Mouse (Mus musculus): ENCODE measurements around the gene Cnga3.

Cnga3 gene

DNA sequence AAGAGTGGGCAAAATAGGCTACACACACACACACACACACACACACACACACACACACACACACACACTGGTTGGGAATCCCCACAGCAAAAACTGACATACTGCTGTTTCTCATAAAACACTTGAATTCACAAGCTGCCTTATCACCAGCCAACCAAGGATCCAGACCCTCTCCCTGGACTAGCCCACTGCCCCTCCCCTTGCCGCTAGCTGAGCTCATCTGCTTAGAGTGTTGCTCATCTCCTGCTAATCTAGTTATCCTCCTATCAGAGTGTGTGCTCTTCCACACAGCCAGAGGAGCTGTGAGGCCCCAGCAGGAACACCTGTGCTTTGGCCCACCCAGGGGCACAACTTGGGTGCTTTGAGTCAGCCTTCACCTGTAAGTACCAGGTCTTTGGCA lies at the start of gene Cnga3:
TSS of gene Cnga3 (plus strand) at position 291 of the 400 bp plus-strand sequence.
- DNase-seq (ENCODE audit: low spot score in 2 of 2) = no peak

DNA sequence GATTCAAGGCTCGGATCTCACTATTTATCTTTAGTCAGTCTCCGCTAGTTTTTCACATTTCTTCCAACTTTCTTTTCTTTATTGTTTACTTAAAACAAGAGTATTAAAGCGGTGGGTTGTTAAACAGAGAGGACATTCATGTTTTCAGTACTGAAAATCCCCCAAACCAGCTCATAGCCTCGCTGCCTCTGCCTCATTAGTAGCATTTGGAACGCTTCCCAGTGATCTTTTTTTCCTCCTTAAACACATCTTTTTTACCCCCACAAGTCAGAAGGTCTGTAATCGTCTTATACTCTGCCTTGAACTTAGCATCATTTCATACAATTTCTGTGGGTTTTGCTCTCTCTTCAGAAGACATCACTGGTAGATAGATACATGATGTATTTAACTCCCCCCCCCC lies 48.2 kb upstream of the Cnga3 start:
- DNase-seq (ENCODE audit: low spot score in 2 of 2) = no peak

DNA sequence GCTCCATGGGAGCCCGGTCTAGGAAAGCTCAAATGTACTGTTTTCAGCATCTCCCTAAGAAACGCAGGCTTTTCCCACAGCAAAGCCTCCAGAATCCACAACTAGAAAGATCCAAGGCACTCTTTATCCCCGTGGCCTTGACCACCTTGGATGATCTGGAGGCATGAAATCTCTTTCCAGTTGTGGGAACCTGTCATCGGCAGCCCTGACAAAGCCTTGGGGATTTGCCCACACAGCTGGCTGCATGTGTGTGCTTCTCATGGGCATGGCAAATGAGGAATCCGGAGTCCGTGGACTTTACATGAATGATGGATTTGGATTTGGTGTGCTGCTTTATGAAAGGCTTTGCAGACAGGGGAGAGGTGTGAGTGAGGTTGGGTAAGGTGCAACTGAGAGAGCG lies 46.3 kb upstream of the Cnga3 start:
- DNase-seq (ENCODE audit: low spot score in 2 of 2) = no peak

DNA sequence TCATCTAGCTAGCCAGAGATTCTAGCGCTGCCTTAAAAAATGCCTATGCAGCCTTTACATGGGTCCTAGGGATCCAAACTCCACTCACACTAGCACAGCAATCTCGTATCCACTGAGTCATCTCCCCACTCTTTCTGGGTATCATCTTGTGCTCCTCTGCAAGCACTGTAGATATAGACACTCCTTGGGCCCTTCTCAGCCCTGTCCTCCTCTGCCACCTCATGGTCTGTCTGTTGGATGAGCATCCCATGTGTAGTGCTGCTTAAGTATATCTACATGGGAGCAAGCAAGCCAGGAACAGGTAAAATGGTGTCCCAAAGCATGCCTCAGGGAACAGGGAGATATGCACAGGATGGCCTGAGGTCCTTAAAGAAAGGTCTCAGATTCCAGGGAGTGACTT lies 36.4 kb upstream of the Cnga3 start:
- DNase-seq (ENCODE audit: low spot score in 2 of 2) = no peak

DNA sequence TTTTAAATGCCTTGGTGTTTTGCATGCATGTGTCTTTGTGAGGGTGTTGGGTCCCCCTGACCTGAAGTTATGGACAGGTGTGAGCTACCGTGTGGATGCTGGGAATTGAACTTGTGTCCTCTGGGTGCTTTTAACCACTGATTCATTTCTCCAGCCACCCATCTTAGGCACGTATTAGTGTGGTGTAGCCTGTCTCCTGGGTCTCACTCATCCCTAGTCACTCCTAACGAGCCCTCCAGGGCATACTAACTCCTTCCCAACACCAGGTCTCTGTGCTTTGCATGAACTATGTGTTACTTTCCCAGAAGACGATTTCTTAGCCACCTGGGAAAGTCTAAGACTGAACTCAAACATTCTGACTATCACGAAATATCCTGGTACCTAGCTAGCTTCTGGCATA lies 34.4 kb upstream of the Cnga3 start:
- DNase-seq (ENCODE audit: low spot score in 2 of 2) = no peak

DNA sequence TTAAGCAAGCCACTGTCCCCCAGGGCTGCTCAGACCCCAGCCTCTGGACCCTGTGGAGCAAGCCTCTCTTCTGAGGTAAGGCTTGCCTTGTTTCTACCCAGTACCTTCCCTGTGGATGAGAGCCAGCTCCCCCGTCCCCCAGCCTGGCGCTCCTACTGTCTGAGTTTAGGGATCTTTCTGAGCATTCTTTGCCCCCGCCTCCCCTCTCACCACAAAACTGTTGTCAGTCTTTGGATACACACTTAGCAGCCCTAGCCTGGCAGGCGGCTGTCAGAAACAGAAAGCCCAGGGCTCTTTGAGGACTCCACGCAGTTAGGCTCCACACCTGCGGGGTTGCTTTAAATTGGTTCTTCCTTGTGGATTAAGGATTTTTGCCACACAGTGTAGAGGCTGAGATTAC lies 27.2 kb upstream of the Cnga3 start:
- DNase-seq (ENCODE audit: low spot score in 2 of 2) = peak in 1 of 2 experiments; percentile 56

DNA sequence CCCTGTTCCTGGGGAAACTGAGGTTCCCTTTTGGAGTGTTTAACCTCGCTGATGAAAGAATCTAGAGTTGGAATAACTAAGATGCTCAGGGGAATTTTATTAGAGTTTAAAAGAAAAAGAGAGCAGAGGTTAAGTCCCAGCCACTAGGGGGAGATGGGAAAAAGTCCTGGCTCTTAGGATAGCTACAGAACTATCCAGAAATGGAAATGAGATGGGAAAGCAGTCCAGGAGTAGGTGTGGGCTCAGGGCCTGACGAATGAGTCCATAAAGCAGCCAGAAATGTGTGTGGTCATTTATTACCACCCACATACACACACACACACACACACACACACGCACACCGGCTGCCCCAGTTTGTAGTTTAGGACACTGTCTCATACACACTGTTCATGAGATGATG lies 19.6 kb upstream of the Cnga3 start:
- DNase-seq (ENCODE audit: low spot score in 2 of 2) = no peak

DNA sequence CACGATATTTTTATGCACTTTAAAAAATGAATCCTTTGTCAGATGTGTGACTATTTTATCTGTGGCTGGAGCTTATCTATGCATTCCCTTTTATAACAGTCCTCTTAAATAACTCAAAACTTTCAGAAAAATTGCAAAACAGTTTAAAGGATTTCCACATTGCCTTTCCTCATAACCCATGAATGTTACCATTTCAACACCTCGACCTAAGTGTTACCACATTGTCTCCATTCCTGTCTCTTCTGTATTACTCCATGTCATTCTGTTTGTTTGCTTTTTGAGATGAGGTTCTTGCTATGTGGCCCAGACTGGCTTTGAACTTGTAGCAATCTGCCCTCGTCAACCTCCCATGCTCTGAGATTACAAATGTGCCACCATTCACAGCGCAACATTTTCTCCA lies 12.8 kb upstream of the Cnga3 start:
- no peak for DNase-seq (ENCODE audit: low spot score in 2 of 2)

DNA sequence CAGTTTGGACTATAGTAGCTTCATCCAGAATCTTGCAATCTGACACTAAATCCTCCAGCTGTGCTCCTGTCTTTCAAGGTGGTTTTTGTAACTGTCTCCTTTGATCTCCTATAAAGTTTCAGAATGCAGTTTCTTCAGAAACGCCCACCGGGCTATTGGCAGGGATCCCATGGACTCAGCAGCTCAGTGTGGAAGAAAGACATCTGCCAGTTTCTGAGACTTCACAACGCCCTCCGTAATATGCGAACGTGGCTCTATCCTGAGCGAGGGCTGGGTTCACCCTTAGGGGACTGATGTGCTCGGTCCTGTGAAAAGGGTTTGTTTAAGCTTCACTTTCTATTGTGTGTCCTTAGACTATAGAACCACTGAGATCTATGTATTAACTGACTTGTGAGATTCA lies 6.5 kb upstream of the Cnga3 start:
- DNase-seq (ENCODE audit: low spot score in 2 of 2) = no peak

DNA sequence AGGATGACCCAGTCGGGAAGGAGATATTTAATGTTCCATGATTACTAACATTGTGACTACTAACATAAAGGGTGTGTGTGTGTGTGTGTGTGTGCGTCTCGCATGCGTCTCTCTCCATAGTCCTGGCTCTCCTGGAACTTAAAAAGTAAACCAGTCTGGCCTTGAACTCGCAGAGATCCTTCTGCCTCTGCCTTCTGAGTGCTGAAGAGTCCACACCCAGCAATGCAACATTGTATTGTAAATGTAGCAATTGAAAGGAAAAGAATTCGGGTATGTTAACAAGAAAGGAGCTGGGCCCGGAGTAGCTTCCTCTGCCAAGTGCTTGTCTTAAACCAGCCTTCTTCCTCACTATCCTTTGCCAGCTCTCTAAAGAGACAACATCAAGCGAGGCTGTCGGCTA lies 1.9 kb upstream of the Cnga3 start:
- DNase-seq (ENCODE audit: low spot score in 2 of 2) = no peak

DNA sequence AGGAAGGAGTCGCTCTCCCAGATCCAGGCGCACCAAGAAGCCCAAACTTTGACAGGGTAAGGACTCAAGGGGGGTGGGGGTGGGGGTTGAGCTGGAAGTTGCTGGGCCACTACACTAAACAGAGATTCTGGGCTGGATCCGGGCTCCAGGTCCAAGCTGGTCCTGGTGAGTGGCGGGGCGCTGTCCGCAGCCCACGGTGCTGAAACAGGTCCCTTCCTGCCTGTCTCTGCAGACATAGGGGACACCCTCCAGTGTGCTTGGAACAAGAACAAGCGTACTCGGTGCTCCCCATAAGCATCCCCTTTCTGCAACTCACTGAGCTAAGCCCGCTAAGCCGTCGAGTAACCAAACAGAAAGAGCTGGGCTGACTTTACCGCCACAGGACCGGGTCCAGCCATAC lies 4.2 kb downstream of the Cnga3 start:
- DNase-seq (ENCODE audit: low spot score in 2 of 2) = peak; percentile 23 to 73

DNA sequence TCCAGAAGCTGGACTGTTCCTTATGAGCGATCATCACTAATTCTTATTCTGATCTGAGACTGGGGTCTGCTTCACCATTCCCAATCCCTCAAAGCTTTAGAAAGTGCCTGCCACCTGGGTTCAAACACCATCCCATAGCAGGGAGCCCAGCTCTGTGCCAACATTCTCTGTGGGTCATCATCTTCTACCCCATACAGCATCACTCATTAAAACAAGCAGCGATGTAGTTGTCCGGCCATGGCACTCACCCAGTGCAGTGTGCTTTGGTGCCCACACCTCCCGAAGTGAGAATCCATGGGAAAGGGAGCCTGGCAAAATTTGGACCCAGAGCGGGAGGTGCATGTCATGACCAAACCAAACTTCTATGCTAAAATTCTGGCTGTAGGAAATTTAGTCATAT lies 5.4 kb downstream of the Cnga3 start:
- DNase-seq (ENCODE audit: low spot score in 2 of 2) = no peak

DNA sequence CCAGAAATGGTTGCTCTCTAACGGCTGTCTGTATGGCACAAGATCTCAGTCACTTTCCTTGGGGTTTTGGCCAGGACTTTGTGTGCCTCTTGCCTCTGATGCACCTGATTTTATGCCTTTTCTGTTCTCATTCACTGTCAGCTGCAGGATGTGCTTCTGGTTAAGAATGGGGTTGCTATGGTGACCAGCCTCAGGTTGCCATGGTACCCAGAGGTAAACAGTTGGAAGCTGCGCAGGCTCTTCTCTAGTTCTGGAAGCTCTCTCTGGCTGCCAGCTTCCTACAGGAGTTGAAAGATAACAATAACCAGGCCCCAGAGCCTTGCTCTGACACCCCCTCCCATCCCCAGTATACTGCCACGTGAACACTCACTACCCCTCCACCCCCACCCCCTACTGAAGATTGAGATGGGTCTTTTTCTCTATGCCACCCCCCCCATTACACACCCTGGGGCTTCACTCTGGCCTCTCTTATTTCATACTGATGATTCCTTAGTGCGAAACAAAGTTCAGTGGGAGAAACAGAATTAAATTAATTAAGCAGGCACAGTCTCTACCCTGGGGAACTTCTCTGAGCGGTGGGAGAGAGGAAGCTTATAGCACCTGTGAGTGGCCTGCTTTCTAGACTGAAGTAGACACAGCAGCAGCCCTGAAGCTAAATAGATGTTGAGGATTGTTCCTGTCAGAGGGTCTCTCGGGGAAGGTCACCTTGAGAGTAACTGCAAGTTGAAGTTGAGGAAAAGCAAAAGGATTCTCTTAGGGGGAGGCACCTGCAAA lies 6.1 kb downstream of the Cnga3 start:
- DNase-seq (ENCODE audit: low spot score in 2 of 2) = no peak

DNA sequence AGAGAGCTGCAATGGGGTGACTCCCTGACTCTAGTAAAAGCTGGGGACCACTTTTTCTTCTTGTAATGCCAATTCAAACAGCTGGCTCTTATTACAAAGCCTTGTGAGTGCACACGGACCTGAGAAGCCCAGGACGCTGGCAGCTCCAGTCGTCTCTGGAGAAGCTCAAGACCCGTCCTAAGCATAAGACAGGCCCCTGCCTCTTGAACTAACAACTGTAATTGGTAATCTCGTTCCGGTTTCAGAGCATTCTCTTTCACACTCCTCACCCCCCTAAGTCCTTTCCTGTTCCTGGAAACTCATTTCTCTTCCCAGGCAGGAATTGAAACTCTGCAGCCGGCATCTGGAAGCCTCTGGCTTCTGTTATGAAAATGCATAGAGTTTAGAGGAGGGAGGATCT lies 7.8 kb downstream of the Cnga3 start:
- DNase-seq (ENCODE audit: low spot score in 2 of 2) = no peak

DNA sequence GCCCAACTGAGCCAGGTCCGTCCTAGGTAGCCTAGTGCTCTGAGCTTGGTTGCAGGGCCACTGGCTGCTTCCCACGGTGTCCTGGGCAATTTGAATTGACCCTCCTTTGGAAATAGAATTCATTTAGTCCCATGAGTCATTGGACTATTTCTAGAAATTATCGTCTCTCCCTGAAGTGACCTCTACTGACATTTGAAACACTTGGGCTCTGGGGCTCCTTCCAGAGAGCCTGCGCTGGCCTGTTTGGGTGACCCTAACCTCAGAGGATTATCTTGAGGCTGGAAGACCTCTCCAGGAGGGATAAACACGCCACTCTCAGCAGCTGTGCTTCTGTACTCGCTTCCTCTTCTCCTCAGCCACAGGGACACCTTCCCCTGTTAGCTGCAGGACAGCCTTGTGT lies 16.2 kb downstream of the Cnga3 start:
- no peak for DNase-seq (ENCODE audit: low spot score in 2 of 2)

DNA sequence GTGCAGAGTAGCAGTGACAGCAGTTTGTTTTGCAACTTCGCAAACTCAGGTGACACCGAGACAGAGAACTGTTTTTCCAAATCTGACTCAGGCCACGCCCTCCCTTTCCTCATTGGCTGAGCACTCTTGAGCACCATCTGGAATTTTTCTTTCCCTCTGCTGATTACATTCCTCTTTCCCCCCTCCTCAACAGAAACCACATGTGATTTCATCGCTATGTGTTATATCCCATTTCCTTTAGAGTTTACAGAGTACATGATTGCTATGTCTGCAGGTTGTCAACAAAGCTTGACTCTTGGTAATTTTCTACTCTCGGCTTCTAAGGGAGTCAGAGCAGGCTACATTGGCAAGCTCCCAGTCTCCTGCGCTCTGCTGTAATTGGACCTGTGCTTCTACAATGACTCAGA lies 17.1 kb downstream of the Cnga3 start:
- DNase-seq (ENCODE audit: low spot score in 2 of 2) = no peak

DNA sequence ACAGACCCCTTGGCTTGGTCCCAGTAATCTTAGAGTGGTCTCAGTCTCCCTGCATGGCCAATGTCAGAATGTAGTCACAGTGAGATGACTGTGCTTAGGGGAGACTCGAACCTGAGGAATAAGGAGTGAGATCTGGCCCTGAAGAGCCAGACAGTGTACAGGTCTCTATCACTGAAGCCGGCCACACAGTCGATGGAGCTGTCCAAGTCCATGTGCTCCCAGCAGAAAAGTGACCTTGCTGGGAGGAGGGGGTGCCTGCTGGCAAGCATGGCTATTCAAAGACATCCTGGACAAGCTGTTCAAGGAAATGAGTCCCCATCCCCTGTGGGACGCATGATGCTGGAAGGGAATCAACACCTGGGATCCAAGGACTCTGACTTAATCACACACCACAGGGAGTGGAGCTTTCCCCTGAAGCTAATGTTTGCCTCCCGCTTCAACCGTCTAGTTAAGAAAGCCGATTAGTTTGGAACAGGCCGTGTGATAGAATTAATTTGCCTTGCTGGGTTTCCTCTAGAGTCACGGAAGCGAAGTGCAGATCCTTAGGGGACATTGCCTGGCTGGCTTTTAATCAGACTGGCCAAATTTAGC lies 24.9 kb downstream of the Cnga3 start:
- DNase-seq (ENCODE audit: low spot score in 2 of 2) = no peak

DNA sequence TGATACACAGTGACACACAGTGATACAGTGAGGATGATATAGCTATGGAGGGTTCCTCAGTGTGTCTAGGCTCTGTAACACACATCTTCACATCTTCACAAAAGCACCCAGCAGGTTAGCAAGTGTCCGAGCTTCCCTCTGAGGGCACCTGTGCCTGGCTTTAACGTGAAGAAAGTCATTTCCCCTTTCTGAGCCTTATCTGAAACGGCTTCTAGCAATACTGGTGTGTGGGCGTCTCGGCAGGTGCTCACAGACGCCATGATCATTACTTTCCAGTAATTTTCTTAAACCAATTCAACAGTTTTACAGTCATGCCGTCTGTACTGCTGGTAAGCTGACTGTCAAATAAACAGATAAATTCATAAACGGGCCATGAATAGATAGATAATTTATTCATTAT lies 28.0 kb downstream of the Cnga3 start:
- no peak for DNase-seq (ENCODE audit: low spot score in 2 of 2)

DNA sequence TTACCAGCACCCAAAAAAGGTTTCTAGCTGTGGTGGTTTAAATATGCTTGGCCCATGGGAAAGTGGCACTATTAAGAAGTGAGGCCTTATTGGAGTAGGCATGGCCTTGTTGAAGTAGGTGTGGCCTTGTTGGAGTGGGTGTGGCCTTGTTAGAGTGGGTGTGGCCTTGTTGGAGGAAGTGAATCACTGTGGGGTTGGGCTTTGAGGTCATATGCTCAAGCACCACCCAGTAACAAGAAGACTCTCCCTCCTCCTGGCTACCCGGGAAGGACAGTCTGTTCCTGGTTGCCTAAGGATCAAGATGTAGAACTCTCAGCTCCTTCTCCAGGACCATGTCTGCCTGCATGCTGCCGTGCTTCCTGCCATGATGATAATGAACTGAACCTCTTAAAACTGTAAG lies 32.2 kb downstream of the Cnga3 start:
- DNase-seq (ENCODE audit: low spot score in 2 of 2) = no peak

DNA sequence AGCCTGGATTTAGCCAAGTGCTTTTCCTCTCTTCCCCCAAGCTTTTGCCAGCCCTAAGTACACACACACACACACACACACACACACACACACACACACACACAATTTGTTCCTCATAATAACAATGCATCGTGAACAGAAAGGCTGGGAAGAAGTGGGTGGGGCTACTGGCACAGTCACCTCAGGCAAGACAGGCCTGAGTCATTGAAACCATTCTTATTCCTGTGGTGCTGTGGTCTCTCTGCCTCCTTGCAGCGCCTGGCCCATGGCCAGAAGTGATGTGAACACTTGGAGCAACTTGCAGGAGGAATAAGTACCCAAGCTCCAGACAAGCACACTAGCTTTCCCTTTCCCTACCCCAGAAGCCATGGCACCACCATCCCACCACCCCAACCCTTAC lies 34.2 kb downstream of the Cnga3 start:
- no peak for DNase-seq (ENCODE audit: low spot score in 2 of 2)

DNA sequence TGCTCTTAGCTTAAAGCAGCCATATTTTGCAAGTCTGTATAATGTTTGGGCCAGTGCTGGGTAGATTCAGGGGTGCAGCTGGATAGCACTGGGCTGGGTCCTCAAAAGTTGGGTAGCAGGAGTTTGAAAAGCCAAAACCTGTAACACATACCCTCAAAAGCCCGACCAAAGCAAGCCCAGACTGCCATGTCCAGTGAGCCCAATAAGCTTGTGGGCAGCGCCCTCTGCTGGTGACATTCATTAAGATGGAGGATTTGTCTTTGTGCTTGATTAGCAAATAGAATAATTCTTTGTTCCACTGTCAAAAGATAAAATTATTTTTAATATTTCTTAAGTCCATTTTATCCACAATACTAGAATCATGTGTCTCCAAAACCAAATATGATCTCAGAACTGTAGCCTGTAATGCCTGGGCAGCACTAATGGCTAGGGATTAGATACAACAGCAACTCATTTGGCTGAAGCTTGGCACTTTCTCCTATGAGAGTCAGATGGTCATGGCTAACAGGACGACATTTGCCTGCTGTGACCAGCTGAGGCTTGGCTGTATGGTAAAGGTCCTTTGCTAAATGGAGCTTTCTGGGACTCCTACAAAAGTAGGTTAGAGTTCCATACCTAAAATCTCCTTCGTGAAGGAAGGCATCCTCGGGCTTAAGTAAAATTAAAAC lies 36.5 kb downstream of the Cnga3 start:
- peak; percentile 64 to 89 for DNase-seq (ENCODE audit: low spot score in 2 of 2)

DNA sequence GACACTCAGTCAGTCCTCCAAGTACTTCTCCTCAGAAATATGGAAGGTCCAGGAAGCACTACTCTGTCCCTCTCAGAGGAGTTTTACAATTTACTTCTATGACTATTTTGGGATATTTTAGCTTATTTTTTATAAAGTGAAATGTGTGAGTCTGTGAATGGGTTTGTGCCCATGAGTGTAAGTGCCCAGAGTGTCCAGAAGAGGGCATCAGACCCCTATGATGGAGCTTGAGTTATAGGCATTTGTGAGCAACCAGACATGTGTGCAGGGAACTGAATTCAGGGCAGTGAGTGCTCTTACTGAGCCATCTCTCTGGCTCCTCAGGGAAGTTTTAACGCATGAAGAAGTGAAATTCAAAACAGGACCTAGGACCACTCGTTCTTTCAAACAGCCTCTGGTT lies 44.2 kb downstream of the Cnga3 start:
- no peak for DNase-seq (ENCODE audit: low spot score in 2 of 2)

DNA sequence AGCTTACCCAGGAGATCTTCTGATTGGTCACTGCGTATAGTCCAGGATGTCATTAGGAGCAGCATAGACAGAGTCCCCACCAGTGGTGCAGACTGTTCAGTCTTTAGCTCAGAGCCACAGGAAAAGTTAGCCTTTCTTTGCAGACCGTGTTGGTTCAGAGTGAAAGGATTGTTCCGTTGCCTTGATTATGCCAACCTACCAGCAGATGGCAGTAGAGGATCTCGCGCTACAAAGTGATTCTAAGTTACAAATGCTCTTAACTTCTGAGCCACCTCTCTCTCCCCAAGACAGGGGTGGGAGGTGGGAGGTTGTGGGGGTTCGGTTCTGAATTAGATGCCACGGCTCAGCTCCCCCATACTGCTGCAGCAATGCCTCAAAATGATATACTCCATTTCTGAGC lies 58.2 kb downstream of the Cnga3 start:
- DNase-seq (ENCODE audit: low spot score in 2 of 2) = peak; percentile 35 to 71
